Mouse (Mus musculus): ENCODE measurements around the gene Cmtm8.

Gene Cmtm8

DNA sequence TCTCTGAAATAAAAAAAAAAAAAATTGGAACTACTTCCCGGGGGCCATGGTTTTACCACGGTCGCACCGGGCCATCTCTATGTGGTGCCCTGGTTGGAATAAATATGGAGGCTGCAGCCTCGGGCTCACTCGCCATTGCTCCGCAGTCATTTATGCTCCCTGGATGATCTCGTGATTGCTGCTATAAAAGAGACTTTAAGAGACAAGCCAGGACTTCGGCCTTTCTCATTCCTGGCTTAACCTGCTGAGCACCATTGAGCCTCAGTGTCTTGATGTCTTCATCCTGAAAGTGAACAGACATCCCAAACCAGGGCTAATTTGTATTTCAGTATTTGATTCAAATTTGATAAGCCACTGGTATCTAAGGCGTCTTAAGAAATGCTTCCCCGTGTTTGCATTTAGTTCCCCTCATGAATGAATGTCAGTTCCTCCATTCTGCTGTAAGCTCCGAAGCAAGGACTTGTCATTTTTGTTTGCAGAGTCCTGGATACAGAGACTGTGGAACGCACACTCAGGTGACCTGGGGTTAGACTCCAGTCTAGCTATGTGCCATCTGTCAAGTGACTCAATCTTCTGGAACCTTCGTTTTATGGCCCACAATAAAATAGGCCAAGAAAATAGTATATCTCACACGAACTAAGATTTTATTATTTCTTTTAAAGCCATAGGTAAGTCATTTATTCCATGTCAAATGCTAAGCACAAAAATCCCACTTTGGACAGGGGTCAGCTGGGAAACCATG is 22.2 kb downstream of the Cmtm8 start:
- DNase-seq, result no peak

DNA sequence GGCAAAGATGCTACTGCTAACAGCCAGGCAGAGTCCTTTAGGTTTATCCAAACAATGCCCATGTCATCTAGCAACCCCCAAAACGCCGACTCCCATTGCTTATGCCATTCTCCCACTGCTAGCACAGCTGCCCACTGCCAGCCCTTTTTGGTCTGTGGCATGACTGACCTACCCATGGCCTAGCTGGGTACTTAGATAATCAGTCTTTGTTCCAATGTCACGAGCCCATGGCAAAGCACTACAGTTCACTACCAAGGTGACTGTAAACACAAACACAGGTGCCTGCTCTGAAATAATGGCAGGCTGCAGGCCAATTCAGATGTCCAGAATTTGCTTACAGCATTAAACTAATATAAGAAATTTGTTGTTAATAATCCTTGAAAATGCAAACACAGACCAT is 25.0 kb downstream of the Cmtm8 start:
- DNase-seq, result no peak

- DNase-seq, result no peak
Observed at GRCm38 (mm10) chr9:114817012-114817411, 26.9 kb downstream of the Cmtm8 start.

DNA sequence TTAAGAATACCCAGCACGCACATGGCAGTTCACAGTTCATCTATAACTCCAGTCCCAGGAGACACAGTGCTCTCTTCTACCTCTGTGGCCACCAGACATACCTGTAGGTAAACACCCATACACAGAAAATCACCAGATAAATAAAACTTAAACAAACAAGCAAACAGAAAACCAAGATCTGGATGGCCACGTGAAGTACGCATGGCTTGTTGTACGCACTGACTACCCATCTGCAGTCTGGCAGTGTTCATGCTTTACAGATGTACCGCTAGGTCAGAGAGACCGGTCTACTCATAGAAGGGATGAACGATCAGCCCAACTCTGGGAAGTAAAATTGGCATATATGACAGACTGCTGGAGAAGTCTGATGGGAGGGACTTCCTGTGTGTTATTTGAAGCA is 27.8 kb downstream of the Cmtm8 start:
- DNase-seq, result no peak

- peak; percentile 32 to 51 for DNase-seq
Observed at GRCm38 (mm10) chr9:114815315-114815714, 28.6 kb downstream of the Cmtm8 start.

DNA sequence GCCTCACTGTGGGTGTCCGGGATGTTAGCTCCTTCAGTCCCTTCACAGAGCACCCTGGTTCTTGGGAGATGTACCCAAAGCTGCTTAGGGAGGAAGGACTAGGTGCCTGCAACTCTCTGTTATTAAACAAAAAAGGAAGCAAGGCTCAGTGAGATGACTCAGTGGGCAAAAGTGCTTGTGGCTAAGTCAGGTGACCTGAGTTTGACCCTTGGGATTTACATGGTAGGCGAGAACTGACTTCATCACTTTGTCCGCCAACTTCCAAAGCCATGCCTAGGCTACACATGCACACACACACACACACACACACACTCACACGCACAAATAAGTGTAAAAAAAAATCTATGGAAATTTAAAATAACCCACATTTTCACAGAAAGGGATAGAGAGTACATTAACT is 32.0 kb downstream of the Cmtm8 start:
- DNase-seq, result no peak

GRCm38 (mm10) chr9:114810837-114811236 is 33.1 kb downstream of the Cmtm8 start:
- DNase-seq, result no peak

- no peak for DNase-seq
Observed at GRCm38 (mm10) chr9:114808671-114809070, 35.3 kb downstream of the Cmtm8 start.

DNA sequence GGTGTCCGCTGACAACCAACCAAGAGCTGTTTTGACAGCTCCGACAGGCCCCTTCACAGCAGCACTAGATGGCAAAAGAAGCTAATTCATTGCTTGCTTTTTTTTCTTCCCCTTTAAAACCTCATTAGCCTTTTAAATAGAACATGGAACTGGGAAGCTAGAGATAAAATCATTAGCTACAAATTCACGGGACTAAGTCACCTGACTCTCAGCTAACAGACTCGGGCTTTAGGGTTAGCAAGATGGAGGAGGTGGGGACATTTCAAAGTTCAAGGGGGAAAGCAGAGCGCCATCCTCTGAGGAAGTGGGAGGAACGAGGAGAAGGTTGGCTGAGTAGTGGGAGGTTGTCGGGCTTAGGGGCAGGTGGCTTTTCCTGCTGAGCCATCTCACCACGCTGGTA is 36.7 kb downstream of the Cmtm8 start:
- DNase-seq, result no peak

- DNase-seq, result peak; percentile 29 to 53
Observed at GRCm38 (mm10) chr9:114805151-114805671, 38.7 kb downstream of the Cmtm8 start.

- no peak for DNase-seq
Observed at GRCm38 (mm10) chr9:114802191-114802590, 41.8 kb downstream of the Cmtm8 start.

DNA sequence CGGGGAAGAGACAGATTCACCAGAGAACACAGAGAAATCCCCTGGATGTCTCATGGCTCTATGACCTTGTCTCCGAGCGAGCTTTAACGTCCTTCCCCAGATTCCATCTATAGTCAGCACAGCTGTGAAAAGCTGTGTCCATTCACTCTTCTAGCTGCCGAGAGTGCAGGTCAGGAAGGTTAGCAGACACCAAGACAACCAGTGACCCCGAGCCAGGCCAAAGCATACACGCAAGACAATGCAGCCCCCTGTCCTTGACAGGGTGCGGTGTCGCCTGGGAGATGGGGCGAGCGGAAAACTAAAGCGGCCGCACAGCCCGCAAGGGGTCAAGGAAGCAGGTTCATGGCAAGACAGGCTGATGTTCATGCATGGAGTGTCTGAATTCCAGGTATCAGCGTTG is 42.7 kb downstream of the Cmtm8 start:
- no peak for DNase-seq

DNA sequence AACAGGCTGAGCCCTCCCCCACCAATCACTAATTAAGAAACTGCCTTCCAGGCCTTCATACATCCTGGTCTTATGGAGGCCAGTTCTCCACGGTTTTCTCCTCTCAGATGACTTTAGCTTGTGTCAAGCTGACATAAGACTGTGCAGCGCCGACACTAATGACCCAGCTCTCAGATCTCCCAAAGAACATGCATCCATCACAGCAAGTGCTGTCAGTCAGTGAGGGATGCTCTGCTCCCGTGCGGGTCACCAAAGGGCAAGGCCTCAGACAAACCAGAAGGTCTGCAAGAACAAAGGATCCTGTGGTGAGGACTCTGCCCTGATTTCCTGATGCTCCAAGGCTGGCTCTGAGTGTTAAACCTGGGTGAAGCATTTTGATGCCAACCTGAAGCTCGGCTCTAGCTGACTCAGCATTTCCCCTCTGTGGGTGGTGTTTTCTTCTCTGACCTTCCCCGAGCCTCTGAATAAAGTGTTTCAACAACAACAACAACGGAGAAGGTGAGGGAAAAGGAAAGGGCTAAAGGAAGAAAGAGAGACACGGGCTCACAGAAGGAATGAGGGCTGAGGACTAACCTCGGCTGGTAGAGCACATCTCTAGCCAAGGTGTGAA is 44.4 kb downstream of the Cmtm8 start:
- DNase-seq, result no peak

GRCm38 (mm10) chr9:114798845-114799244 is 45.1 kb downstream of the Cmtm8 start:
- DNase-seq, result no peak

DNA sequence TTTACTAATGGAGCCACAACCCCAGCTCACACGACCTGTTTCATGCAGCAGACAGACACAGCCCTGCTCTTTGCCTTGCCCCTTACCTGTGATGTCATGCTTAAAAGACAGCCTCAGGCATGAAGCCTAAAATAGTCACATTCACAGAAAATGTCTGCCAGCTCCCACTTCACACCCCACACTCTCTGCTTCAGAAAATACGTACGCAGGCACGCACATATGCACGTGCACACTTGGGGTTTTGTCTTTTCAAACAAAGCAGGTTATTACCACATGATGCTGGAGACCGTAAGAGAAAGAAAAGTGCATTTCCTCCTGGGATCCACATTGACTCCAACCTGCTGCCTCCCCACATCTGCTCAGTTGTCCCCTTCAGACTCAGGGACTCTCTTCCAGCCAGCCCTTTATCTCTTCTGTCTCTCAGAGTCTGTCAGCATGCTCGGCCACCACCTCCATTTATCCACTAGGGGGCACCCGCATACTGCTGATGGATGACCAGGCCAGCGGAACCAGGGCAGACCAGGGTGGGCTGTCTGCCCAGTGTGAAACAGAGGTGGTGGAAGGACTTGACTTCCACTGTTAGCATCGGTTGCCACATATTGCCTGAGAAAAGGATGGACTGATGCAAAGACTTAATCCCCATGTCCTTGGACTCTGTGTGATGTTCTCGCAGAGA is 46.5 kb downstream of the Cmtm8 start:
- DNase-seq, result peak; percentile 90 to 92

DNA sequence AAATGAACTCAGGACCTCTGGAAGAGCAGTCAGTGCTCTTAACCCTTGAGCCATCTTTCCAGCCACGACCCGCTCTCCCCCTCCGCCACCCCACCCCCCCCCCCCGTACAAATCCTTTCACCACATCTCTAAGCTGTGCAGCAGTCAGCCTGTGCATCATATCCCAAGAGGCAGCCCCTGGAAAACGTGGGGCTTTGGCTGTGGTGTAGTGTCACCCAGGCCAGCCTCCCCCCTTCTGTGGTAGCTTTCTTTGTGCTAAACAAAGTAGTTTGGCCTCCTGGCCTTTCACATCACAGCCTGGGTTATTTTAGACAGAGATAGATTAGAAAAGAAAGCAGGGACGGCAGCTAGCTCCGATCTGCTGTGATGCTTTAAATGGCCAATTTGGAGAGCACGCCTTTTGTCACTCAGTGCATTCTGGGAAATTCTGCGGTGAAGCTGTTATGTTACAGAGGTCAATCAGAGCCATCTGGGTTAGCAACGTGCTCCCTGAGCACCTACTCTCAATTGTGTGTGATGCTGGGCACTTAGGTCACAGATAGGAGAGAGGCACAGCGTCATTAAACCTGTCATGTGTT is 47.4 kb downstream of the Cmtm8 start:
- DNase-seq, result no peak

GRCm38 (mm10) chr9:114794491-114794890 is 49.5 kb downstream of the Cmtm8 start:
- DNase-seq, result no peak

DNA sequence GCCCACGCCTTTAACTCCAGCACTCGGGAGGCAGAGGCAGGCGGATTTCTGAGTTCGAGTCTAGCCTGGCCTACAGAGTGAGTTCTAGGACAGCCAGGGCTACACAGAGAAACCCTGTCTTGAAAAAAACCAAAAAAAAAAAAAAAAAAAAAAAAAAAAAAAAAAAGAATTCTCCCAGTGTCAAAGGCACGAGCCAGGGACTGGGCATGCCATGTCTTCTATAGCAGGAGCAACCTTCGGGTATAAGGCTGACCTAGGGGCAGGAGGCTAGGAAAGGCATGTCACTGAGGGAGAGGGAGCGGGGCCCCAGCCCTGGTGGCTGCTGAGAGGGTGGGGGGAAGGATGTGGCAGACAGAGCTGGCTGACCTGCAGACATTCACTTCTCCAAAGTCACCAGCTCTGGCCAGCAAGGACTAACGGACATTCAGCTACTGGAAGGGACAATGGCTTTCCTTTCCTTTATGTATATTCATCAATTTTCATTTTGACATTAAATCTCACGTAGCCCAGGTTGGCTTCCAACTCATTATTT is 50.1 kb downstream of the Cmtm8 start:
- no peak for DNase-seq

DNA sequence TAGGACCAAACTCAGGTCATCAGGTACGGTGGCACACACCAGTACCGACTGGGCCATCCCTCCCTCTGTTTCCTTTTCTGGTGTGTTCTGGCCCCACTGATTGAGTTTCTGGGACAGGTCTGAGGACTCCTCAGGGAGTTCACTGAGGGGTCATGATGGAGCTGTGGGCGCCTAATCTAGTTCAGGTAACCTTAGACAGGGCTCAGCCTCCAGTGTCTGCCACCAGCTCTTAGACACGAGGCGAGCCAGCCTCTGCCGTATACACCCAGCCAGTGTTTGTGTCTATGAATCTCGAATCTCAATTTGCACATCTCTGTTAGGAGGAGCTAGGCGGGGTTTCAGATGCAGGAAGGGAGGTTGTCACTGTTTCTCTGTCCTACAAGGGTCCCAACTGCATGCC is 54.0 kb downstream of the Cmtm8 start:
- DNase-seq, result no peak

DNA sequence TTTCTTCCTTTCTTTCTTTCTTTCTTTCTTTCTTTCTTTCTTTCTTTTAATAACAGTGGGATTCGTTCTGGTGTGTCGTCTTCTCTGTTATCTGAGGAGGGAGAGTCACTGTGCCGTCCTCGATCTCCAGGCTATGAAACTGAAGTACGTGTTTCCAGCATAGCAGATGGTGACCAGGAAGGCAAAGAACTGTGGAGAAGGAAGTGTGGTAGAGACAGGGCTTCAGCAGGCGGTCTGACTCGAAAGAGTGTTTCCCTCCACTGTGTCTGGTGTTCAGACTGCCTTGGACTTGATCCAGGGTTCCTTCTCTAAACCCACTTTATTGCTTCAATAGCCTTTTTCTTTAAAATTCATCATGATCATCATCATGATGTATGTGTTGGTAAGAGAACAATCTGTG is 54.4 kb downstream of the Cmtm8 start:
- DNase-seq, result no peak

GRCm38 (mm10) chr9:114788697-114789096 is 55.3 kb downstream of the Cmtm8 start:
- DNase-seq, result no peak

- DNase-seq, result no peak
Observed at GRCm38 (mm10) chr9:114787716-114788115, 56.2 kb downstream of the Cmtm8 start.

DNA sequence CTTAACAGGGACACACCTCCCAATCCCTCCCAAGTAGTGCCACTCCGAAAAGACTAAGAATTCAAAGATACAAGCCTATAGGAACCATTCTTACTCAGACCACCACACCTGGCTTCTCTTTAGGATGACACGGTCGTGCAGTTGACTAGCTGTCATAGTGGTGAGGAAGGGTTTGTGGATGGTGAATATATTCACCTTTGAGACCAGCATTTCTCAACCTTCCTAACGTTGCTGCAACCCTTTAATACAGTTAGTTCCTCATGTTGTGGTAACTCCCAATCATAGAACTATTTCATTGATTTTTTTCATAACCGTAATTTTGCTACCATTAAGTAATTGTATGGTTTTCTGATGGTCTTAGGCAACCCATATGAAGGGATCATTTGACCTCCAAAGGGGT is 56.8 kb downstream of the Cmtm8 start:
- no peak for DNase-seq

Data from kidney, postnatal 4 days (tissue).